Mouse (Mus musculus): ENCODE measurements around the gene Dnah14. TPM values are rescaled to one million over a fixed set of nuclear protein-coding genes. Genes with fewer than 3 reads are reported as not detected.

Gene Dnah14
- total and polyA plus RNA-seq, 2 experiments from 2014 or later: 0.56 TPM; not detected in 1

- no peak overlapping the region for H3K9ac ChIP-seq (replicated peaks; ENCODE audit: low read depth, low read length)
- DNase-seq (ENCODE audit: low spot score): no peak
- no peaks in the 10 kb centered on the region for H3K4me1 ChIP-seq (ENCODE audit: control insufficient read depth, insufficient read depth)
- H3K27me3 ChIP-seq (ENCODE audit: control insufficient read depth, insufficient read depth, low read length): no peaks in the 10 kb centered on the region
- no peak overlapping the region for H3K27ac ChIP-seq (ENCODE audit: low read depth)
- no peaks in the 10 kb centered on the region for H3K36me3 ChIP-seq (replicated peaks; ENCODE audit: control insufficient read depth, insufficient read depth, low read length)
- H3K4me2 ChIP-seq (ENCODE audit: low read depth, low read length): no peak overlapping the region
- no peak overlapping the region for H3K4me3 ChIP-seq (ENCODE audit: low read depth, low read length)
- H3K9me3 ChIP-seq (replicated peaks; ENCODE audit: control insufficient read depth, low read length): no peaks in the 10 kb centered on the region
- no peak for TF ChIP-seq EP300 (IDR thresholded peaks at IDR 0.05; ENCODE audit: low read depth)
- no peak for TF ChIP-seq CTCF (IDR thresholded peaks at IDR 0.05; ENCODE audit: low read depth)
- no peak for ATAC-seq (ENCODE audit: insufficient read depth, low read depth)
- 60% methylated on average over 3 of the region's 3 CpGs for WGBS
These were observed 223.6 kb downstream of the Dnah14 start for GRCm38 (mm10) chr1:181799911-181800310.

- Histone ChIP-seq H3K9me3 (replicated peaks; ENCODE audit: control insufficient read depth, low read length) (no peaks in the 10 kb centered on the region), H3K4me3 (ENCODE audit: low read depth, low read length) (no peak overlapping the region), H3K36me3 (replicated peaks; ENCODE audit: control insufficient read depth, insufficient read depth, low read length) (no peaks in the 10 kb centered on the region), H3K9ac (replicated peaks; ENCODE audit: low read depth, low read length) (no peak overlapping the region), H3K27ac (ENCODE audit: low read depth) (no peak overlapping the region), H3K27me3 (ENCODE audit: control insufficient read depth, insufficient read depth, low read length) (no peaks in the 10 kb centered on the region), H3K4me1 (ENCODE audit: control insufficient read depth, insufficient read depth) (no peaks in the 10 kb centered on the region), H3K4me2 (ENCODE audit: low read depth, low read length) (no peak overlapping the region)
- no peak for ATAC-seq (ENCODE audit: insufficient read depth, low read depth)
- 67% methylated on average over 4 of the region's 4 CpGs for WGBS
- no peak for DNase-seq (ENCODE audit: low spot score)
- no peak for TF ChIP-seq EP300 (IDR thresholded peaks at IDR 0.05; ENCODE audit: low read depth)
- TF ChIP-seq CTCF (IDR thresholded peaks at IDR 0.05; ENCODE audit: low read depth): no peak
These were observed 224.3 kb downstream of the Dnah14 start for GRCm38 (mm10) chr1:181800667-181801066.

DNA sequence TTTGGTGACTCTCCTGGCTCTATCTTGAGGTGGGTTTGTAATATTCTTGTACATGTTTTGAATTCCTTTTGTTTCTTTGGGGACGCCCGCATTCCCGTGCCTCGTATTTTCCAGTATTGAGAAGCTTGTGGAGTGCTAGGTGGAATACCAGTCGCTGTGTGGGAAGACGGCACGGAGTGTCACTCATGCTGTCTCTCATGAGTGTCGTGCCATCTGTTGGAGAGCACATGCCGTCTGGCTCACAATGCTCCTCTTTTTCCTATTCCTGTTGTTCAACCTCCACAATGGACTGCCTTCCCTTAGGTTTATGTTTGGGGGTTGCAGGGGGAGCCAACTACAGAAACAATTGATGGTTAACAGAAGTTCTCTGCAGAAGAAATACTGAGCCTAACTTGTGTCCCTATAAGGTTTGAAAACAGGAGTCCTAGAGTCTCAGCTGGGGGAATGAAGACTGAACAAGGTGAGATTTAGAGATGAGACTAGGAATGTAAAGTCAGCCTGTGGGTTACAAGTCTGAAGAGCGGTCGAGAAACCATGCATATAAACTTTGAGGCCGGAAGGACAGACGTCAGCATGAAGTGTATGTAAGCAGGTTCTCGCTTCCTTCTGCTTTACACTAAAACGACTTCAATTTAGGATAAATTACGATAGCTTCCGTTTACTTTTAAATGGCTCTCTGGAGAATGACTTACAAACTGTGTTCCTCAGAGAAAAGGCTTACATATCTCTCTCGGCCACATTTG, 235.3 kb downstream of the Dnah14 start:
- ATAC-seq (ENCODE audit: insufficient read depth, low read depth) (no peak), DNase-seq (ENCODE audit: low spot score) (no peak)
- TF ChIP-seq CTCF (IDR thresholded peaks at IDR 0.05; ENCODE audit: low read depth) (no peak), EP300 (IDR thresholded peaks at IDR 0.05; ENCODE audit: low read depth) (no peak)
- Histone ChIP-seq H3K4me2 (ENCODE audit: low read depth, low read length) (no peak overlapping the region), H3K4me1 (ENCODE audit: control insufficient read depth, insufficient read depth) (no peaks in the 10 kb centered on the region), H3K27me3 (ENCODE audit: control insufficient read depth, insufficient read depth, low read length) (no peaks in the 10 kb centered on the region), H3K9ac (replicated peaks; ENCODE audit: low read depth, low read length) (no peak overlapping the region), H3K36me3 (replicated peaks; ENCODE audit: control insufficient read depth, insufficient read depth, low read length) (peaks cover 23% of the 10 kb centered on the region), H3K4me3 (ENCODE audit: low read depth, low read length) (no peak overlapping the region), H3K9me3 (replicated peaks; ENCODE audit: control insufficient read depth, low read length) (no peaks in the 10 kb centered on the region), H3K27ac (ENCODE audit: low read depth) (no peak overlapping the region)
- WGBS: 84% methylated on average over 18 of the region's 18 CpGs

DNA sequence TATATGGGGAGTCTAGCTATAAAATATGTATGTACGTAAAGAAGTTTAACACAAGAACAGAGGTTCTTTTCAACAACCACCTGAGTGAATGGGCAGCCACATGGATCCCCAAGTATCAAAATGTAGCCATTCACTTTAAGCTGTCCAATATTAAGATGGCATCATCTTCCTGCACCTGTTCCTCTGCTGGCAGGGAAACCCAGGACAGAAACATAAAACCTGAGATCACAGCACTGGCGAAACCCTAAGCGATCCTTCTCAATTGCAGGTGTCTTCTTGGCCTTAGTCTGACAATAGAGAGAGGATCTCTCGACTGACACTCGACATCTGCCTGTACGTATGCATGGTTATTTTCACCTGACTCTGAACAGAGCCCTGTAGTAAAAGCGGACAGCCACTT, 250.4 kb downstream of the Dnah14 start:
- TF ChIP-seq CTCF (IDR thresholded peaks at IDR 0.05; ENCODE audit: low read depth) (no peak), EP300 (IDR thresholded peaks at IDR 0.05; ENCODE audit: low read depth) (no peak)
- no peak overlapping the region for H3K27ac ChIP-seq (ENCODE audit: low read depth)
- H3K27me3 ChIP-seq (ENCODE audit: control insufficient read depth, insufficient read depth, low read length): no peaks in the 10 kb centered on the region
- WGBS: 90% methylated on average over 7 of the region's 7 CpGs
- H3K4me1 ChIP-seq (ENCODE audit: control insufficient read depth, insufficient read depth): no peaks in the 10 kb centered on the region
- H3K9ac ChIP-seq (replicated peaks; ENCODE audit: low read depth, low read length): no peak overlapping the region
- H3K9me3 ChIP-seq (replicated peaks; ENCODE audit: control insufficient read depth, low read length): no peaks in the 10 kb centered on the region
- DNase-seq (ENCODE audit: low spot score): no peak
- H3K4me2 ChIP-seq (ENCODE audit: low read depth, low read length): no peak overlapping the region
- no peak for ATAC-seq (ENCODE audit: insufficient read depth, low read depth)
- H3K4me3 ChIP-seq (ENCODE audit: low read depth, low read length): no peak overlapping the region
- peaks cover 89% of the 10 kb centered on the region for H3K36me3 ChIP-seq (replicated peaks; ENCODE audit: control insufficient read depth, insufficient read depth, low read length)

- peaks cover 88% of the 10 kb centered on the region for H3K36me3 ChIP-seq (replicated peaks; ENCODE audit: control insufficient read depth, insufficient read depth, low read length)
- DNase-seq (ENCODE audit: low spot score) (no peak), ATAC-seq (ENCODE audit: insufficient read depth, low read depth) (no peak)
- no peaks in the 10 kb centered on the region for H3K27me3 ChIP-seq (ENCODE audit: control insufficient read depth, insufficient read depth, low read length)
- WGBS: 88% methylated on average over 5 of the region's 5 CpGs
- H3K27ac ChIP-seq (ENCODE audit: low read depth): no peak overlapping the region
- no peak overlapping the region for H3K4me3 ChIP-seq (ENCODE audit: low read depth, low read length)
- H3K4me1 ChIP-seq (ENCODE audit: control insufficient read depth, insufficient read depth): no peaks in the 10 kb centered on the region
- TF ChIP-seq CTCF (IDR thresholded peaks at IDR 0.05; ENCODE audit: low read depth): 0 out of 2 replicates have a peak, but pooled peaks have one; percentile 18
- no peak for TF ChIP-seq EP300 (IDR thresholded peaks at IDR 0.05; ENCODE audit: low read depth)
- H3K9me3 ChIP-seq (replicated peaks; ENCODE audit: control insufficient read depth, low read length): no peaks in the 10 kb centered on the region
- no peak overlapping the region for H3K9ac ChIP-seq (replicated peaks; ENCODE audit: low read depth, low read length)
- H3K4me2 ChIP-seq (ENCODE audit: low read depth, low read length): no peak overlapping the region
These were observed 252.0 kb downstream of the Dnah14 start for GRCm38 (mm10) chr1:181828365-181828764.

DNA sequence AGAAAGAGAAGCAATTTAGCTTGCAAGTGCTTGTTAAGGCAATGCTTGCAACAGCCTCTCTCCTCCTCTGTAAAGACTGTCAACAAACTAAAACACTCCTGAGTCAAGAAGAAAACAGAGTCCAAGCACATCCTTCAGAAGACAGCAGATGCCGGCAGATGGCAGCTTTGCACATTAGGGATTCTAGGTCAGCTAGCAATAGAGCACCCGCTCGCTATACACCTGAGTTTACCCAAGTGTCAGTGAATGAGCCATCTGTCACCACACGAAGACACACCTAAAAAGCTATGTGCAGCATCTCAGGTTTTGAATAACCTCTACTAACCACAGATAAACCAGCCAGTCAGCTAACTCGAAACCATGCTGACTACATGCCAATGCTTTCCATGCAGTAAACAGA, 256.4 kb downstream of the Dnah14 start:
- DNase-seq (ENCODE audit: low spot score) (no peak), ATAC-seq (ENCODE audit: insufficient read depth, low read depth) (no peak)
- H3K27ac ChIP-seq (ENCODE audit: low read depth): no peak overlapping the region
- no peak for TF ChIP-seq CTCF (IDR thresholded peaks at IDR 0.05; ENCODE audit: low read depth)
- no peak for TF ChIP-seq EP300 (IDR thresholded peaks at IDR 0.05; ENCODE audit: low read depth)
- H3K4me2 ChIP-seq (ENCODE audit: low read depth, low read length): no peak overlapping the region
- H3K36me3 ChIP-seq (replicated peaks; ENCODE audit: control insufficient read depth, insufficient read depth, low read length): peaks cover 86% of the 10 kb centered on the region
- no peaks in the 10 kb centered on the region for H3K9me3 ChIP-seq (replicated peaks; ENCODE audit: control insufficient read depth, low read length)
- 85% methylated on average over 5 of the region's 5 CpGs for WGBS
- no peak overlapping the region for H3K9ac ChIP-seq (replicated peaks; ENCODE audit: low read depth, low read length)
- H3K4me1 ChIP-seq (ENCODE audit: control insufficient read depth, insufficient read depth): no peaks in the 10 kb centered on the region
- H3K27me3 ChIP-seq (ENCODE audit: control insufficient read depth, insufficient read depth, low read length): no peaks in the 10 kb centered on the region
- no peak overlapping the region for H3K4me3 ChIP-seq (ENCODE audit: low read depth, low read length)

Measured in heart, postnatal 0 days (tissue).